Mouse (Mus musculus): ENCODE measurements around the gene Fars2.

DNA sequence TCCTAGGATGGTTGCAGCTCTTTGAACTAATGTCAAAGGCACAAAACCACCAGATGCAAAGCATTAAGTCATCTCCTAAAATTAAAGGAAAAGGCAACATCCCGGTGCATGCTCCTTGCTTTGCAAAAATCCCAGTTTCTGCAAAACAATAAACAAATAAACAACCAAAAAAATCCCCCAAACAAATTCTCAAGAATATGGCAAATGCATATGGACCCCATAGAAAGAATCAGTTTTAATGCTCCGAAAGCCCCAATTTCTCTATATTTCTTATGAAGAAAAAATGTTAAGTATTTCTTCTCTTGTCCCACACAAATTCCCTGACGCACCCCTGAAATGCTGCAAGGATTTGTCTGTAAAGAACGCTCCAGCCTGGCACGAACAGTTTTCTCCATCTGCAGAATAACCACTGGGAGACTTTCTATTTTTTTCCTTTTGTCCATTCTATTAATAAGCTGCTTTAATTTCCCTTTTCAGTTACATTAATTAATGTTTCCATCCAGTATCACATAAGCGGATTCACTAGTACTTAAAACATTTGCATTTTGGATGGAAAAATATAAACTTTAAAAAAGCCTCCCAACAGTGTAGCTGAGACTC lies 615.8 kb downstream of the Fars2 start:
- TF ChIP-seq EP300 (IDR thresholded peaks at IDR 0.05; ENCODE audit: low read depth), result no peak
- TF ChIP-seq CTCF (IDR thresholded peaks at IDR 0.05; ENCODE audit: low read depth), result no peak

Measured in heart, postnatal 0 days (tissue).